ENCODE assay signal across 8 mouse cellular contexts in genomic region chr1:136076086-136076485, GRCm38 (mm10). TPM values are rescaled to one million over a fixed set of nuclear protein-coding genes. Genes with fewer than 3 reads are reported as not detected.
DNase-seq lines count a peak whose midpoint lies in the region; ATAC-seq and TF ChIP-seq lines count a peak whose summit lies in the region.
"Had no signal": no experiment of that assay in that cellular context is flagged by ENCODE, and none has a peak within 500 bp of the region (broad histone marks: within the 10 kb centered on the region; RNA-seq: fewer than 3 reads in every experiment).

No protein-coding gene starts in this region.

- peak; percentile 71 for TF ChIP-seq RAD21 in MEL (IDR thresholded peaks at IDR 0.05; ENCODE audit: low read depth, low read length)

- no peak overlapping the region for H3K9ac ChIP-seq in MEL (ENCODE audit: control insufficient read depth, low read depth, low read length, poor library complexity, severe bottlenecking)
- no peak overlapping the region for H3K9ac ChIP-seq in liver, embryonic 11.5 days (ENCODE audit: low read depth, low read length)
- H3K9ac ChIP-seq: heart, embryonic 15.5 days had no signal

- WGBS in liver, embryonic 11.5 days, result 12% methylated on average over 3 of the region's 3 CpGs

- peak; percentile 61 to 81 (median 73) for TF ChIP-seq CTCF in MEL (IDR thresholded peaks at IDR 0.05 in 2 of 3, conservative IDR thresholded peaks at IDR 0.05 in 1 of 3; ENCODE audit: control insufficient read depth in 1 of 3, insufficient read depth in 1 of 3, low read depth in 2 of 3, low read length in 3 of 3, poor library complexity in 1 of 3, severe bottlenecking in 1 of 3)
- TF ChIP-seq CTCF in bone marrow macrophage, adult 2 months (IDR thresholded peaks at IDR 0.05; ENCODE audit: low read depth, low read length), result peak; percentile 37

- no peaks in the 10 kb centered on the region for H3K79me2 ChIP-seq in MEL (ENCODE audit: control insufficient read depth, insufficient read depth, low read length, poor library complexity)

- peak; percentile 43 to 54 for DNase-seq in left cerebral cortex, postnatal 25 days (ENCODE audit: low spot score in 2 of 2)
- DNase-seq in left cerebral cortex, adult 8-10 months (ENCODE audit: low spot score in 2 of 2), result no peak
- peak; percentile 37 for DNase-seq in MEL (ENCODE audit: low read depth, low spot score)
- DNase-seq in liver, embryonic 11.5 days (ENCODE audit: low spot score), result no peak
- peak; percentile 35 for DNase-seq in splenic B cell, adult 2 months (ENCODE audit: low read depth, low spot score)

- no peak overlapping the region for H3K4me2 ChIP-seq in liver, embryonic 11.5 days
- H3K4me2 ChIP-seq: heart, embryonic 15.5 days had no signal

- H3K27ac ChIP-seq in MEL (ENCODE audit: control insufficient read depth, low read depth, low read length), result no peak overlapping the region
- no peak overlapping the region for H3K27ac ChIP-seq in bone marrow macrophage, adult 2 months (ENCODE audit: insufficient read depth, low read depth, low read length)
- no peak overlapping the region for H3K27ac ChIP-seq in liver, embryonic 11.5 days (ENCODE audit: low read depth, low read length)
- H3K27ac ChIP-seq: heart, embryonic 15.5 days had no signal

- no peak for TF ChIP-seq EP300 in MEL (IDR thresholded peaks at IDR 0.05; ENCODE audit: low read depth in 1 of 2, low read length in 2 of 2)

- H3K4me3 ChIP-seq in MEL (ENCODE audit: control insufficient read depth in 1 of 2, insufficient read depth in 1 of 2, low read depth in 2 of 2, low read length in 2 of 2), result no peak overlapping the region
- no peak overlapping the region for H3K4me3 ChIP-seq in bone marrow macrophage, adult 2 months (ENCODE audit: insufficient read depth, low read length)
- no peak overlapping the region for H3K4me3 ChIP-seq in liver, embryonic 11.5 days (ENCODE audit: low read depth, low read length)
- H3K4me3 ChIP-seq: heart, embryonic 15.5 days had no signal

- TF ChIP-seq POLR2A in MEL (IDR thresholded peaks at IDR 0.05; ENCODE audit: control insufficient read depth in 1 of 2, insufficient read depth in 1 of 2, low read depth in 1 of 2, low read length in 2 of 2, poor library complexity in 1 of 2), result no peak
- no peak for TF ChIP-seq POLR2A in bone marrow macrophage, adult 2 months (IDR thresholded peaks at IDR 0.05; ENCODE audit: borderline replicate concordance, low read depth, low read length)

- intact Hi-C loops in left cerebral cortex, postnatal 25 days (cut with DNase I), result loop anchor here (2.0 kb wide), 1 partner anchor 25 kb away; the partner anchor contains the start of gene Ascl5

- no peaks in the 10 kb centered on the region for H3K9me3 ChIP-seq in MEL (replicated peaks; ENCODE audit: insufficient read depth, low read length)
- H3K9me3 ChIP-seq in liver, embryonic 11.5 days (ENCODE audit: control insufficient read depth, low read length), result no peaks in the 10 kb centered on the region
- H3K9me3 ChIP-seq: heart, embryonic 15.5 days had no signal

- no peaks in the 10 kb centered on the region for H3K36me3 ChIP-seq in MEL (ENCODE audit: control insufficient read depth in 1 of 2, insufficient read depth in 2 of 2, low read length in 2 of 2)
- no peaks in the 10 kb centered on the region for H3K36me3 ChIP-seq in liver, embryonic 11.5 days (ENCODE audit: control insufficient read depth, insufficient read depth, low read length)
- H3K36me3 ChIP-seq in splenic B cell, adult 2 months (ENCODE audit: control insufficient read depth, insufficient read depth, low read length, poor library complexity, severe bottlenecking), result no peaks in the 10 kb centered on the region
- H3K36me3 ChIP-seq: heart, embryonic 15.5 days had no signal

- no peaks in the 10 kb centered on the region for H3K4me1 ChIP-seq in MEL (ENCODE audit: control insufficient read depth in 1 of 2, insufficient read depth in 2 of 2, low read length in 2 of 2)
- no peaks in the 10 kb centered on the region for H3K4me1 ChIP-seq in bone marrow macrophage, adult 2 months (ENCODE audit: control insufficient read depth, insufficient read depth, low read length)
- no peaks in the 10 kb centered on the region for H3K4me1 ChIP-seq in liver, embryonic 11.5 days (replicated peaks; ENCODE audit: control insufficient read depth, insufficient read depth, low read length)

- peak; percentile 59; the same call in 1 of the 2 replicates for ATAC-seq in erythroid progenitor cell, adult 5-6 weeks (replicated peaks; ENCODE audit: low FRiP score, poor library complexity, severe bottlenecking)
- ATAC-seq in liver, embryonic 11.5 days (replicated peaks; ENCODE audit: low FRiP score), result 0 out of 2 replicates have a peak, but pooled peaks have one; percentile 56

- no peaks in the 10 kb centered on the region; a peak in 1 of 4 replicates for H3K27me3 ChIP-seq in MEL (ENCODE audit: control insufficient read depth in 1 of 2, insufficient read depth in 2 of 2, low read length in 2 of 2)
- peaks cover 5% of the 10 kb centered on the region; the same call in 1 of the 2 replicates for H3K27me3 ChIP-seq in liver, embryonic 11.5 days (replicated peaks; ENCODE audit: control insufficient read depth, insufficient read depth, low read length)
- no peaks in the 10 kb centered on the region for H3K27me3 ChIP-seq in splenic B cell, adult 2 months (ENCODE audit: control insufficient read depth, insufficient read depth, low read length, poor library complexity, severe bottlenecking)

TF ChIP-seq in MEL, 35 proteins besides CTCF, POLR2A, EP300 and RAD21:
- TF ChIP-seq SMC3 (IDR thresholded peaks at IDR 0.05; ENCODE audit: low read depth, low read length) (peak; percentile 71), ZC3H11A (IDR thresholded peaks at IDR 0.05; ENCODE audit: low read depth, low read length) (peak; percentile 48), CHD2 (IDR thresholded peaks at IDR 0.05; ENCODE audit: low read length) (no peak)

RNA-seq across cellular contexts. Expression of gene Cacna1s, which starts 23.5 kb away (rescaled TPM):
- 1 to 10 TPM; 2.3 to 2.6 TPM for total RNA-seq in left cerebral cortex, postnatal 25 days (2021)
- 1 to 10 TPM in 3 of 4 experiments, under 1 TPM in 1; 0.83 to 1.6 (median 1.4) TPM for total RNA-seq in left cerebral cortex, adult 8-10 months (2022)
- not detected in 2 replicates for total RNA-seq in MEL (2012; rRNA removed)
- polyA plus RNA-seq in MEL (2012; ENCODE audit: insufficient read depth in 1 of 2, insufficient read length in 2 of 2, low read depth in 1 of 2, low replicate concordance in 2 of 2, missing spikeins in 1 of 2), result not detected
- not detected in 2 replicates for polyA plus RNA-seq in bone marrow macrophage, adult 2 months (2012; ENCODE audit: insufficient read depth, insufficient read length, missing spikeins)
- not detected in 2 replicates for total RNA-seq in erythroid progenitor cell, adult 5-6 weeks (2015; ENCODE audit: low replicate concordance)
- total RNA-seq in erythroid progenitor cell, adult 5-6 weeks (2017; ENCODE audit: low replicate concordance), result not detected in 2 replicates
- 0.09 and 0.45 TPM in 2 replicates for polyA plus RNA-seq in liver, embryonic 11.5 days (2014; fragmentation: Nextera tagmentation; extraction: Ambion mirVana)

RNA-seq across cellular contexts. Expression of gene Ascl5, which starts 25.5 kb away (rescaled TPM):
- total RNA-seq in left cerebral cortex, postnatal 25 days (2021), result 1 to 10 TPM in 1 of 2 experiments, under 1 TPM in 1; 0.87 to 1.9 TPM
- total RNA-seq in left cerebral cortex, adult 8-10 months (2022), result 1 to 10 TPM; 1.2 to 2.5 (median 2.1) TPM
- not detected in 2 replicates for total RNA-seq in MEL (2012; rRNA removed)
- polyA plus RNA-seq in MEL (2012; ENCODE audit: insufficient read depth in 1 of 2, insufficient read length in 2 of 2, low read depth in 1 of 2, low replicate concordance in 2 of 2, missing spikeins in 1 of 2), result not detected
- polyA plus RNA-seq in bone marrow macrophage, adult 2 months (2012; ENCODE audit: insufficient read depth, insufficient read length, missing spikeins), result not detected in 2 replicates
- total RNA-seq in erythroid progenitor cell, adult 5-6 weeks (2015; ENCODE audit: low replicate concordance), result not detected in 2 replicates
- total RNA-seq in erythroid progenitor cell, adult 5-6 weeks (2017; ENCODE audit: low replicate concordance), result not detected in 2 replicates
- polyA plus RNA-seq in liver, embryonic 11.5 days (2014; fragmentation: Nextera tagmentation; extraction: Ambion mirVana), result 0.47 TPM in 1 of 2 replicates, not detected in the other
- polyA plus RNA-seq: heart, embryonic 15.5 days had no signal

RNA-seq across cellular contexts. Expression of gene Kif21b, which starts 55.1 kb away (rescaled TPM):
- 10 to 100 TPM; 68.4 to 73.0 TPM for total RNA-seq in left cerebral cortex, postnatal 25 days (2021)
- total RNA-seq in left cerebral cortex, adult 8-10 months (2022), result 10 to 100 TPM; 49.0 to 57.8 (median 53.5) TPM
- 4.0 and 7.6 TPM in 2 replicates for total RNA-seq in MEL (2012; rRNA removed)
- 10 to 100 TPM in 1 of 2 experiments, not detected in 1; 34.0 TPM for polyA plus RNA-seq in MEL (2012; ENCODE audit: insufficient read depth in 1 of 2, insufficient read length in 2 of 2, low read depth in 1 of 2, low replicate concordance in 2 of 2, missing spikeins in 1 of 2)
- polyA plus RNA-seq in bone marrow macrophage, adult 2 months (2012; ENCODE audit: insufficient read depth, insufficient read length, missing spikeins), result 16.2 and 17.9 TPM in 2 replicates
- total RNA-seq in erythroid progenitor cell, adult 5-6 weeks (2015; ENCODE audit: low replicate concordance), result 23.4 and 36.0 TPM in 2 replicates
- total RNA-seq in erythroid progenitor cell, adult 5-6 weeks (2017; ENCODE audit: low replicate concordance), result 4.4 and 5.0 TPM in 2 replicates
- 3.6 and 4.8 TPM in 2 replicates for polyA plus RNA-seq in liver, embryonic 11.5 days (2014; fragmentation: Nextera tagmentation; extraction: Ambion mirVana)

Comparison
In these comparisons a context has a peak if more than half of its experiments do, and no peak if none do; other contexts are left out.
1. DNase-seq: peak in left cerebral cortex, postnatal 25 days (2 of 2), MEL (single experiment) and splenic B cell, adult 2 months (single experiment); none in left cerebral cortex, adult 8-10 months (0 of 2) and liver, embryonic 11.5 days (single experiment).